Mouse (Mus musculus) frontal cortex, adult (tissue): Measurements from ENCODE around the gene Bud23.
"Not testable (repeated sequence)": the region's sequence is repeated elsewhere in the genome, so short reads cannot be mapped to it uniquely, and the experiment has no call there.

Experiments
- ATAC-seq: cut with Nextera tagmentation; 2 replicates; pipeline ENCODE4 v1.9.2; 2017; ENCODE audit warnings: mild to moderate bottlenecking, moderate library complexity, mixed read lengths; ENCODE audit not compliant: low TSS enrichment

Gene Bud23

DNA sequence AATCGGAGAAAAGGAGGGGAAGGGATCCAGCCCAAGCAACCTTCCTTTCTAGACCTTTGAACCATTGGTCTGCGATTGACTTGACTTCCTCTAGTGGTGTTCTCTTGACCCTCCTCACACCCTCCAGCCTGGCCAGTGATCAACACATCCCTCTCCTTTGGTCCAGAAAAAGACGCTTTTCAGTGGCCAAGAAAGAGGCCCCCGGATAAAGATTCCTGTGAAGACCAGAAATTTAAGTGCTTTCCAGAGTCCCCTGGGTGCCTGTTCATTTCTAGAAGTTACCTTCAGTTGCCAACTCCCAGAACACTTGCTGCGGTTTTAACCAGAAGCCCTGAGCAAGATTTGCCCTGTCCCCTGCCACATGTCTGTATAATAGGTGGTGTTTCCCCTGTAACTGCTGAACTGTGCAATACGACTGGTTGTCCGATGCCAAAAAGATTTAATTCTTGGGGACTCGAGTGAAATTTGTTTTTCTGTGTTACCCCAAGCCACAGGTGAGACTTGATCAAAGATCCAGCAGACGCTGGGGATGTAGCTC lies at the start of gene Bud23:
TSS of gene Bud23 (minus strand) at position 51 of the 538 bp plus-strand sequence.
- not testable (repeated sequence) for ATAC-seq

DNA sequence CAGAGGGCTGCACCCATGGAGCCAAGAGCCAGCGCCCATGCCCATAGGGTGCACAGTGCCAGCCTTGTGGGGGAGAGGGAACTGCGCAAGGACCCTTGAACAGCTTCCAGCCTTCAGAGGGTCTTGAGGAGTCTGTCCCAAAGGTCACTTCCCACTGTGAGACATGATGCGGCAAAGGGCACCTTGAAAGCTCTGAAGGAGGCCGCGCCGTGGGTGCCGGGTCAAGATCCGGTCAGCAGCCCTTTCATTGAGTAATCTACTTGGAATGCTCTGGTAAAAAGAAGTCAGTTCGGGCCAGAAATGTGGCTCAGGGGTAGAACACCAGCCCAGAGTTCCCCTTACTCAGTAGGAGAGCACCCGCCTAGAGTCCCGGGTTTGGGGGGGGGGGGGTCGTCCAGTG lies 49.0 kb upstream of the Bud23 start:
- no peak for ATAC-seq

GRCm38 (mm10) chr5:135109976-135110375 lies 45.2 kb upstream of the Bud23 start:
- no peak for ATAC-seq

- ATAC-seq, result no peak
Measured at GRCm38 (mm10) chr5:135109426-135109825, 44.7 kb upstream of the Bud23 start.

- no peak for ATAC-seq
Measured at GRCm38 (mm10) chr5:135109017-135109416, 44.3 kb upstream of the Bud23 start.

- ATAC-seq, result no peak; the same call in 1 of the 2 replicates
Measured at GRCm38 (mm10) chr5:135107521-135108501, 43.1 kb upstream of the Bud23 start.

- no peak for ATAC-seq
Measured at GRCm38 (mm10) chr5:135106758-135107256, 42.0 kb upstream of the Bud23 start.

GRCm38 (mm10) chr5:135103999-135104660 lies 39.4 kb upstream of the Bud23 start:
- ATAC-seq, result no peak

- ATAC-seq, result no peak
Measured at GRCm38 (mm10) chr5:135100981-135101380, 36.2 kb upstream of the Bud23 start.

- ATAC-seq, result no peak
Measured at GRCm38 (mm10) chr5:135089653-135090052, 24.9 kb upstream of the Bud23 start, which contains the start of gene Mlxipl. Gene Mlxipl (plus strand): TSS chr5:135089890.

DNA sequence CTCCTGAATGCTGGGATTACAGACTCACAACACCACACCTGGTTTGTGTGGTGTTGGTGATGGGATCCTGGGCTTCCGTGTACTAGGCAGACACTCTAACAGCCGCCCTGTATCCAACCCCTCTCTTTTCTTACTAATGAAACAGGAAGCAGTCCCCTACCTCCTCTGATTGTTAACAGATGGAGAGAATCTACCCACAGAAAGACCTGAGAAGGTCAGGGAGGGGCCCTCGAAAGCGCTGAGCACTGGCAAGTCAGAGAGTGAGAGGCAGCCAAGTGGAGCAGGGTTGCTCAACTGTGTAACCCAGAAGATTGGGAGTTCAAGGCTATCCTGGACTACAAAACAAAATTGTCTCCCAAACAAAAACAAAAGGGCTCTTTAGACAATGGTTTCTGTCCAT lies 22.1 kb upstream of the Bud23 start:
- no peak for ATAC-seq

DNA sequence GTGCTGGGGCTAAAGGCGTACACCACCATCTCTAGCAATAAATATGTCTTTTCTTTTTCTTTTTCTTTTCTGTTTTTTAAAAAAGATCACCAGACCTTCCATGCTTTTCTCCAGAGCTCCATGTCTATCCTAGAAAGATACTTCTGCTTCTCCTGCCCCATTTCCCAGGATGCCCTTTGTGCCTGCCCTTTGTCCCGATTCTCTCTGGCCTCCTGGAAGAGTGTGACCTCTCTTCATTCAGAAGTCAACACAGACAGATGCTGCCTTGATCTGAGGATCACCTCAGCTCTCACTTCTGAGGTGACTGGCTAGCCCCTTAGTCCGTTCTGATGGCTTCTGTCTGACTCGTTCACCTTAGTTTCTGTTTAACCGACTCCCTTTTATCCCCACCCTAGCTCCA lies 15.8 kb upstream of the Bud23 start:
- no peak for ATAC-seq

- no peak for ATAC-seq
Measured at GRCm38 (mm10) chr5:135079578-135079977, 14.8 kb upstream of the Bud23 start.

- no peak; the same call in 1 of the 2 replicates for ATAC-seq
Measured at GRCm38 (mm10) chr5:135078482-135078810, 13.7 kb upstream of the Bud23 start.

DNA sequence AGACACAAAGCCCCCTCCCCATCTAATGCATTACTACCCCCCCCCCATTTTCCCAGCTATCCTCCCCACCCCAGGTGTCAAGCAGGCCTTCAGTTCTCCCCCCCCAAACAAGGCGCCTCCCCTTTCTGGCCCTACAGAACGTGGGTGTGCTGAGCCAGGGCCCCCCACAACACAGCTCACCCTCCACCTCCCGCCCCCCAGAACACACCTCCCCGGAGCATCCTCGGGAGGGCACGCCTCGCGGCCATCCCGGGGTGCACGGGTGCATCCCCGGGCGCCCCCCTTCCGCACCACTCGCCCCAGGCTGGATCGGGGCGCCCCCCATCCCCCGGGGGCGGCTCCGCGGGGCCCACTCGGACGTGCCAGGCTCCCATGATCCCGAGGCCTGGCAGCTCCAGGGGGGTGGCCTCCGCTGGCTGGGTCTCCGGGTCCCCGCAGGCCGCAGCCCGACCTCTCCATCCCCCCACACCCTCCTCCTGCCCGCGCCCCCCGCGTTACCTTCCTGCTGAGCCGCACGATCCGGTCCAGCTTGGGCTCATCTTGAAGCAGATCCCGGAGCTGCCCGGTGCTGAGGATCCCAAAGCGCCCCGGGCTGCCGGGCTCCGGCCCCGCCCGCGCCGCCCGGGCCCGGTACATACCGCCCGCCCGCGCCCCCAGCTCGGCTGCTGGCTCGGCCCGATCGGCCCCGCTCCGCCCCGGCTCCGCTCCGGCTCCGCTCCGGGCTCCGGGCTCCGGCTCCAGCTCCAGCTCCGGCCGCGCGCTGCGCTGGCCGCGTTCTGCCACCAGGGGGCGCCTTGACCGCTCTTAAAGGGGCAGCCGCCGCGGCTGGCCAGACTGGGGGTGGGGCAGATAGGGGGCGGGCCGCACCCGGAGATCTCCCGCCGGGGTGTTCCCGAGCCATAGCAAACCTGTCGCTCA lies 13.1 kb upstream of the Bud23 start, which contains the start of gene Vps37d:
TSS of gene Vps37d (minus strand) at position 703 of the 918 bp plus-strand sequence.
- ATAC-seq, result peak; percentile 84

DNA sequence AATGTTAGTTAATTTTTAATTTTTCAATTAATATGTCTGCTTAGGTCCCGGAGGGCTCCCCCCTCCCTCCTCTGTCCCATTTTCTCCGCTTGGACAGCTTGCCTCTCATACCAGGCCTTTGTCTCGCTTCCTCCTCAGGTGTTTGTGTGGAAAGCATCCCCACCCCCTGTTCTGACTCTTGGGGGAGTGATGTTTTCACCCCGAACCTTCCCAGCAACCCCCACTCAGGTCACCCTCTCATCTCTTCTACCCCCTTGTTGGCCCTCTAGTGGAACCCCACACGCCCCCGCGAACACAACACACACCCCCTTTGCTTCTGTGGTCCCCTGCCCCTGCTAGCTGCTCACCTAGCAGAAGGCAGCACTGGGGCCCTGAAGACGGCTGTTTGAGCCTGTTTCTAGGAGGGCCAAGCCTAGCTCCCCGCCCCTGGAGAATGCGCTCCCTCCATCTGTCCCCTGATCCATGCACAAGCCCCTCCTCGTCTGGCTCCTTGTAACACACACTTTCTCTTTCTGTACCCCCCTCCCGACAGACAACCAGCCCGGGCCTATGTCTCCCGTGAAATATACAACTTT lies 12.3 kb upstream of the Bud23 start:
- ATAC-seq, result peak; percentile 24; the same call in 1 of the 2 replicates

- ATAC-seq, result no peak
Measured at GRCm38 (mm10) chr5:135076368-135076767, 11.6 kb upstream of the Bud23 start.

- ATAC-seq, result no peak
Measured at GRCm38 (mm10) chr5:135075655-135076054, 10.9 kb upstream of the Bud23 start.

DNA sequence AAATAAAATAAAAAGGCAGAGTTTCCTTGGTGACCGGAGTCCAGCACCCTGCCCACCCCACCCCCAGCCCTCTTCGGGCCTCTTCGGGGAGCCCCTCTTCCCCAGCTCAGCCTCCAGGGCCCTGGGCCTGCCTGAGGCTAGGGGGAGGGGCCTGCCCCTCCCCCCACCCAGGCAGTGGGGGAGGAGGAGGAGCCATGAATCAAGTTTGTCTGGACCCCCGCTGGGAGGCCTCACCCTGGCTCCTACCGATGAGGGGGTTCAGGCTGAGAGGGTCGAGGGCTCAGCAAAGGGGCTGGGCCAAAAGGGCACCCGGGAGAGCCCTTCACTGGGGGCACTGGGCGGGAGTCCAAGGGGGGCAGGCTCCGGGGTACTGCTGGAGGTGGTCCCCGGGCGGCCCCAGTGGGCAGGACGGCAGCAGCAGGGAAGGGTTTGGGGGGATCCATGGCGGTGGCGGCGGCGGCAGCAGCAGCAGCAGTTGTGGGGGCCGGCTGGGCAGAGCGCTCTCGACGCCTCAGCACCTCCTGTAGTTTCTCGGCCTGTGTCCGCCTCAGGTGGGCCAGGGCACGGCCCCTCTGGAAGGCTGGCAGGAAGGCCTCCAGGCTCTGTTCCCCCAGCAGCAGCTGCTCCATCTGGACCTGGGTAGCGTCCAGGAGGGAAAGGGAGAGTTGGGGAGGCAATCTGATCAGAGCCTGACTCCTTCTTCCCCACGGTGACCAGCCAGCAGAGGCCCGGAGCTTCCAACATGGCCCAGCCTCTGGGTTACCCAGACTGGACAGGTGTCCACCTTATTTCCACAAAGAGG lies 8.8 kb upstream of the Bud23 start:
- ATAC-seq, result no peak

GRCm38 (mm10) chr5:135072720-135073119 lies 8.0 kb upstream of the Bud23 start:
- ATAC-seq, result no peak
